Mouse (Mus musculus): Measurements from ENCODE around the gene Serpinb9c. TPM values are rescaled to one million over a fixed set of nuclear protein-coding genes. Genes with fewer than 3 reads are reported as not detected.

Gene Serpinb9c
- not detected for total RNA-seq (2023)

DNA sequence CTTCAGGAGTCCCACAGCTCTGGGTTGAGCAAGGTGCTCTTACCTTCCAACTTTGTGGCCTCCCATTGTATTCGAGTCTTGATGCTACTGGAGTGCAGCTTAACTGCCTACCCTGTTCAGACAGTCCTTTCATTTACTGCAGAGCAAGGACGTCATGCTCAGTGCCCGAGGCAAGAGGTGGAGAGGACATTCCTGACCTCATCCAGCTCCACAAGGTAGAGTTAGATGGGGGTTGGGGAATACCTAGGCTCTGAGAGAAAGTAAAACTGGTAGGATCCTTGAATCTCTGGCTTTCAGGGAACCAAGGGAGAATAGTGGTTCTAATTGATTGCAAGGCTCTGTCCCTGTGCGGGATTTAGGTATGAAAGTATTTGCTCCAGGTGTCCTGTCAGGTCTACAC is at the start of gene Serpinb9c:
TSS of gene Serpinb9c (minus strand) at position 101 of the 400 bp plus-strand sequence.

DNA sequence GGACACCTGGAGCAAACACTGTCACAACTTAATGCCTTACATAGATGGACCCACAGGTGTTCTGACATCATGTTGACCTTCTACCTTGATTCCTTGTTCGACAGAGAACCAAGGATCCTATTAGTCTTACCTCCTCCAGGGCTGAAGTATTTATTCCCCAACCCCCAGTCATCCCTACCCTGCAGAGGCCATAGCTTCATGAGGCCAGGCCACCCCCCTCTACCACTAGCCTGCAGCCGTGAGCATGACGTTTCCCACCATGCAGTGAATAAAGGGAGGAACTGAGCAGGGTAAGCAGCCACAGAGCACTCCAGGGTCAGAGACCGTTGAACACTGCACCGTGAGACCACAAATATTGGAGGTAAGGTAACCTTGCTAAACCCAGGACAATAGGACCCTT is 33.1 kb upstream of the Serpinb9c start, which contains the start of gene Serpinb9d:
TSS of gene Serpinb9d (plus strand) at position 301 of the 400 bp plus-strand sequence.

Other genes starting within 250 kb of the Serpinb9c start
- gene Serpinb6b, start 194.5 kb downstream of the Serpinb9c start, total RNA-seq (2023) = 1 to 10 TPM in 1 of 2 experiments, under 1 TPM in 1; 0.49 to 2.1 TPM
- gene Serpinb9, start 156.5 kb downstream of the Serpinb9c start, total RNA-seq (2023) = under 1 TPM; 0.53 to 0.85 TPM
- not detected for gene Serpinb9b, start 132.3 kb downstream of the Serpinb9c start, total RNA-seq (2023)
- not detected for gene Serpinb1b, start 81.2 kb downstream of the Serpinb9c start, total RNA-seq (2023)
- not detected for gene Serpinb9d, start 33.2 kb upstream of the Serpinb9c start, total RNA-seq (2023)
- gene Serpinb9e, start 89.9 kb upstream of the Serpinb9c start, total RNA-seq (2023) = not detected
- gene Serpinb9f, start 164.3 kb upstream of the Serpinb9c start, total RNA-seq (2023) = not detected
- not detected for gene Gm11397, start 236.0 kb upstream of the Serpinb9c start, total RNA-seq (2023)